Mouse (Mus musculus): ENCODE measurements at regions not wholly inside any gene's neighbourhood (a gene's known extent, or its start where the extent isn't known, plus 50 kb on each side); places are given as distances from the start of the nearest gene placed in this dataset.
"Not testable (repeated sequence)": the region's sequence is repeated elsewhere in the genome, so short reads cannot be mapped to it uniquely, and the experiment has no call there.

GRCm38 (mm10) chr9:86096246-86096645 lies 254.1 kb downstream of the Tpbg start:
- Histone ChIP-seq H3K4me1 (no peaks in the 10 kb centered on the region), H3K36me3 (no peaks in the 10 kb centered on the region), H3K27ac (no peak overlapping the region), H3K27me3 (replicated peaks) (no peaks in the 10 kb centered on the region), H3K4me2 (no peak overlapping the region), H3K9ac (no peak overlapping the region), H3K4me3 (no peak overlapping the region), H3K9me3 (replicated peaks) (no peaks in the 10 kb centered on the region)
- ATAC-seq: no peak
- WGBS (ENCODE audit: insufficient replicate concordance): 69% methylated on average over 1 of the region's 1 CpGs

GRCm38 (mm10) chr9:86099325-86099724 lies 257.1 kb downstream of the Tpbg start:
- no peak overlapping the region for H3K4me2 ChIP-seq
- ATAC-seq: no peak
- no peaks in the 10 kb centered on the region for H3K27me3 ChIP-seq (replicated peaks)
- H3K27ac ChIP-seq: no peak overlapping the region
- WGBS (ENCODE audit: insufficient replicate concordance): 56% methylated on average over 1 of the region's 1 CpGs
- no peaks in the 10 kb centered on the region for H3K36me3 ChIP-seq
- H3K9ac ChIP-seq: no peak overlapping the region
- no peaks in the 10 kb centered on the region for H3K9me3 ChIP-seq (replicated peaks)
- H3K4me3 ChIP-seq: no peak overlapping the region
- H3K4me1 ChIP-seq: no peaks in the 10 kb centered on the region

GRCm38 (mm10) chr9:86101360-86102086 lies 259.3 kb downstream of the Tpbg start:
- no peak overlapping the region for H3K4me2 ChIP-seq
- no peak overlapping the region for H3K27ac ChIP-seq
- no peak overlapping the region for H3K9ac ChIP-seq
- no peaks in the 10 kb centered on the region for H3K27me3 ChIP-seq (replicated peaks)
- no peaks in the 10 kb centered on the region for H3K36me3 ChIP-seq
- 57% methylated on average over 8 of the region's 8 CpGs for WGBS (ENCODE audit: insufficient replicate concordance)
- ATAC-seq: no peak
- H3K4me3 ChIP-seq: no peak overlapping the region
- no peaks in the 10 kb centered on the region for H3K4me1 ChIP-seq
- H3K9me3 ChIP-seq (replicated peaks): no peaks in the 10 kb centered on the region

- H3K4me1 ChIP-seq: no peaks in the 10 kb centered on the region
- H3K4me3 ChIP-seq: no peak overlapping the region
- H3K9ac ChIP-seq: no peak overlapping the region
- H3K4me2 ChIP-seq: no peak overlapping the region
- no peak overlapping the region for H3K27ac ChIP-seq
- H3K27me3 ChIP-seq (replicated peaks): no peaks in the 10 kb centered on the region
- H3K36me3 ChIP-seq: no peaks in the 10 kb centered on the region
- H3K9me3 ChIP-seq (replicated peaks): no peaks in the 10 kb centered on the region
- no peak for ATAC-seq
- WGBS (ENCODE audit: insufficient replicate concordance): 25% methylated on average over 3 of the region's 3 CpGs
These were observed 261.4 kb downstream of the Tpbg start for GRCm38 (mm10) chr9:86103607-86104006.

GRCm38 (mm10) chr9:86104664-86105063 lies 262.5 kb downstream of the Tpbg start:
- Histone ChIP-seq H3K4me1 (no peaks in the 10 kb centered on the region), H3K27me3 (replicated peaks) (no peaks in the 10 kb centered on the region), H3K9ac (no peak overlapping the region), H3K36me3 (no peaks in the 10 kb centered on the region), H3K9me3 (replicated peaks) (no peaks in the 10 kb centered on the region), H3K4me2 (no peak overlapping the region), H3K27ac (no peak overlapping the region), H3K4me3 (no peak overlapping the region)
- no peak for ATAC-seq
- WGBS (ENCODE audit: insufficient replicate concordance): 43% methylated on average over 3 of the region's 3 CpGs

GRCm38 (mm10) chr9:86105851-86106250 lies 263.7 kb downstream of the Tpbg start:
- no peak for ATAC-seq
- no peaks in the 10 kb centered on the region for H3K27me3 ChIP-seq (replicated peaks)
- no peak overlapping the region for H3K4me2 ChIP-seq
- H3K9me3 ChIP-seq (replicated peaks): no peaks in the 10 kb centered on the region
- WGBS (ENCODE audit: insufficient replicate concordance): 58% methylated on average over 3 of the region's 3 CpGs
- H3K4me3 ChIP-seq: no peak overlapping the region
- H3K27ac ChIP-seq: no peak overlapping the region
- H3K36me3 ChIP-seq: no peaks in the 10 kb centered on the region
- no peak overlapping the region for H3K9ac ChIP-seq
- no peaks in the 10 kb centered on the region for H3K4me1 ChIP-seq

- no peaks in the 10 kb centered on the region for H3K36me3 ChIP-seq
- WGBS (ENCODE audit: insufficient replicate concordance): 48% methylated on average over 1 of the region's 1 CpGs
- H3K4me1 ChIP-seq: no peaks in the 10 kb centered on the region
- H3K4me2 ChIP-seq: no peak overlapping the region
- no peaks in the 10 kb centered on the region for H3K9me3 ChIP-seq (replicated peaks)
- no peak overlapping the region for H3K4me3 ChIP-seq
- no peak overlapping the region for H3K27ac ChIP-seq
- no peak for ATAC-seq
- no peak overlapping the region for H3K9ac ChIP-seq
- H3K27me3 ChIP-seq (replicated peaks): no peaks in the 10 kb centered on the region
These were observed 267.7 kb downstream of the Tpbg start for GRCm38 (mm10) chr9:86109906-86110305.

- H3K27ac ChIP-seq: no peak overlapping the region
- no peaks in the 10 kb centered on the region for H3K36me3 ChIP-seq
- no peak overlapping the region for H3K4me3 ChIP-seq
- H3K4me1 ChIP-seq: no peaks in the 10 kb centered on the region
- H3K4me2 ChIP-seq: no peak overlapping the region
- WGBS (ENCODE audit: insufficient replicate concordance): 71% methylated on average over 3 of the region's 3 CpGs
- no peak for ATAC-seq
- no peak overlapping the region for H3K9ac ChIP-seq
- H3K9me3 ChIP-seq (replicated peaks): no peaks in the 10 kb centered on the region
- no peaks in the 10 kb centered on the region for H3K27me3 ChIP-seq (replicated peaks)
These were observed 277.2 kb downstream of the Tpbg start for GRCm38 (mm10) chr9:86119370-86119769.

GRCm38 (mm10) chr9:86135617-86136016 lies 293.4 kb downstream of the Tpbg start:
- H3K4me2 ChIP-seq; H3K9ac ChIP-seq; H3K4me3 ChIP-seq; H3K27me3 ChIP-seq (replicated peaks); H3K27ac ChIP-seq; H3K4me1 ChIP-seq; H3K36me3 ChIP-seq; ATAC-seq; H3K9me3 ChIP-seq (replicated peaks): not testable (repeated sequence)
- WGBS (ENCODE audit: insufficient replicate concordance): 79% methylated on average over 1 of the region's 1 CpGs

- no peak overlapping the region for H3K9ac ChIP-seq
- H3K4me2 ChIP-seq: no peak overlapping the region
- no peaks in the 10 kb centered on the region for H3K27me3 ChIP-seq (replicated peaks)
- H3K36me3 ChIP-seq: no peaks in the 10 kb centered on the region
- H3K4me1 ChIP-seq: no peaks in the 10 kb centered on the region
- no peak for ATAC-seq
- 75% methylated on average over 4 of the region's 4 CpGs for WGBS (ENCODE audit: insufficient replicate concordance)
- no peak overlapping the region for H3K27ac ChIP-seq
- no peaks in the 10 kb centered on the region for H3K9me3 ChIP-seq (replicated peaks)
- no peak overlapping the region for H3K4me3 ChIP-seq
These were observed 303.7 kb downstream of the Tpbg start for GRCm38 (mm10) chr9:86145903-86146302.

GRCm38 (mm10) chr9:86160316-86160715 lies 304.4 kb downstream of the Ube2cbp start:
- Histone ChIP-seq H3K36me3 (no peaks in the 10 kb centered on the region), H3K27ac (no peak overlapping the region), H3K27me3 (replicated peaks) (no peaks in the 10 kb centered on the region), H3K9ac (no peak overlapping the region), H3K4me2 (no peak overlapping the region), H3K9me3 (replicated peaks) (no peaks in the 10 kb centered on the region), H3K4me3 (no peak overlapping the region), H3K4me1 (no peaks in the 10 kb centered on the region)
- no peak for ATAC-seq
- WGBS (ENCODE audit: insufficient replicate concordance): 78% methylated on average over 1 of the region's 1 CpGs

- Histone ChIP-seq H3K4me3 (no peak overlapping the region), H3K9ac (no peak overlapping the region), H3K4me1 (no peaks in the 10 kb centered on the region), H3K9me3 (replicated peaks) (no peaks in the 10 kb centered on the region), H3K36me3 (no peaks in the 10 kb centered on the region), H3K4me2 (no peak overlapping the region), H3K27ac (no peak overlapping the region), H3K27me3 (replicated peaks) (no peaks in the 10 kb centered on the region)
- ATAC-seq: no peak
- 61% methylated on average over 3 of the region's 3 CpGs for WGBS (ENCODE audit: insufficient replicate concordance)
These were observed 298.2 kb downstream of the Ube2cbp start for GRCm38 (mm10) chr9:86166362-86167067.
